10 mouse cellular contexts compared by ENCODE assay signal in the genomic region with DNA sequence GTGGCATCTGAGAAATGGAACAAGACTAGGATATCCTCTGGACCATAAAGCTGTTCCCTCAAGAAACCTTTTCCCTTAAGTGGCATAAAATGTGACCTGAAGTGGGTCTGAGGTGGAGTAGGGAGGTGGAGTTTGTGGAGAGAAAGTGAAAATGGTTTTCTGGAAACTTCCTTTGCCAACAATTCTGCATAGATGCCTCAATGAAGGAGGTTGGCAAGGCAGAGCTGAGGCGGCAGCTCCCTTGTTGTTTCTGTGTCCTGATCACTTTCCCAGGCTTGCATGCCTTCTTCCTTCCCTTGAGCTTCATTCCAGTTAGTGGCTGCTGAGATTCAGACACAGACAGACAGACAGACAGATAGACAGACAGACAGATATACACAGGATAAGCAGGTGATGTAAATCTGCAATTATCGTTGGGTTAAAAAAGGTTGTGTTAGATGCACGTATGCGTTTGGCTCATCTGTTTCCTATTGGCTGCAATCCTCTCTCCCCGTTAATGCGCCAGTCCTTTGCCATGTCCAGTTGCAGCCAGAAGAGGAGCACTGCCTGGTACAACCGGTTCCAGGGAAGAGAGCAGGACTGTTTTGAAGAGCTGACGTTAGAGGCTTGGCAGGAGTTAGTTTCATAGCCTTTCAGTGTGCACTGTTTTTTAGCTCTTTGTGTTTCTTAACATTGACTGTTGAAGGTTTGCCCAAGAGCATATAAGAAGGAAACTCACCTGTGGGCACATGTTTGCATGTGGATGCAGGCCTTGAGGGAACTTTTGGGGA.
A peak's percentile ranks its signal among the peaks of the same experiment; 100 is the strongest.
DNase-seq lines count a peak whose midpoint lies in the region; ATAC-seq and TF ChIP-seq lines count a peak whose summit lies in the region.
"Had no signal": no experiment of that assay in that cellular context is flagged by ENCODE, and none has a peak within 500 bp of the region (broad histone marks: within the 10 kb centered on the region; RNA-seq: fewer than 3 reads in every experiment).

No protein-coding gene starts in this region.

- H3K4me2 ChIP-seq in heart, embryonic 13.5 days = no peak overlapping the region
- no peak overlapping the region for H3K4me2 ChIP-seq in lung, embryonic 14.5 days
- no peak overlapping the region for H3K4me2 ChIP-seq in stomach, embryonic 16.5 days (ENCODE audit: low read depth, low read length)

- peaks cover 3% of the 10 kb centered on the region; the same call in 1 of the 2 replicates for H3K9me3 ChIP-seq in heart, embryonic 13.5 days
- no peaks in the 10 kb centered on the region for H3K9me3 ChIP-seq in lung, embryonic 14.5 days (ENCODE audit: low read depth, low read length)
- peaks cover 4% of the 10 kb centered on the region; the same call in 1 of the 2 replicates for H3K9me3 ChIP-seq in stomach, embryonic 16.5 days (replicated peaks; ENCODE audit: control insufficient read depth, low read length)

- H3K9ac ChIP-seq in heart, embryonic 13.5 days = peak overlapping the region; percentile 63; the same call in 1 of the 2 replicates
- H3K9ac ChIP-seq in lung, embryonic 14.5 days = no peak overlapping the region
- no peak overlapping the region for H3K9ac ChIP-seq in stomach, embryonic 16.5 days (ENCODE audit: low read length)

- H3K4me3 ChIP-seq in heart, embryonic 13.5 days = no peak overlapping the region
- H3K4me3 ChIP-seq in lung, embryonic 14.5 days (ENCODE audit: low read depth, low read length) = no peak overlapping the region
- no peak overlapping the region for H3K4me3 ChIP-seq in embryonic fibroblast, embryonic 13.5 days (ENCODE audit: insufficient read depth, low read length)
- H3K4me3 ChIP-seq in stomach, embryonic 16.5 days (replicated peaks; ENCODE audit: low read length) = no peak overlapping the region

- no peak for TF ChIP-seq POLR2A in embryonic fibroblast, embryonic 13.5 days (IDR thresholded peaks at IDR 0.05; ENCODE audit: low read depth, low read length)

- intact Hi-C loops in heart, postnatal 25 days (cut with DNase I) = loop anchor here (5.0 kb wide), 3 partner anchors 207 to 573 kb away; a partner anchor contains a TSS

- WGBS in heart, embryonic 13.5 days = 79% methylated on average over 8 of the region's 8 CpGs
- WGBS in lung, embryonic 14.5 days = 77% methylated on average over 8 of the region's 8 CpGs
- 80% methylated on average over 8 of the region's 8 CpGs for WGBS in stomach, embryonic 16.5 days

- peak overlapping the region; percentile 94 for H3K27ac ChIP-seq in heart, embryonic 13.5 days (replicated peaks)
- H3K27ac ChIP-seq in lung, embryonic 14.5 days (ENCODE audit: low read depth) = peak overlapping the region; percentile 52; the same call in 1 of the 2 replicates
- peak overlapping the region; percentile 70 for H3K27ac ChIP-seq in embryonic fibroblast, embryonic 13.5 days (ENCODE audit: insufficient read depth, low read length)
- peak overlapping the region; percentile 86 for H3K27ac ChIP-seq in stomach, embryonic 16.5 days (ENCODE audit: low read length)
- H3K27ac ChIP-seq: macrophage had no signal

- H3K4me1 ChIP-seq in heart, embryonic 13.5 days = peaks cover 74% of the 10 kb centered on the region
- H3K4me1 ChIP-seq in lung, embryonic 14.5 days (ENCODE audit: insufficient read depth) = peaks cover 41% of the 10 kb centered on the region
- H3K4me1 ChIP-seq in embryonic fibroblast, embryonic 13.5 days (ENCODE audit: control insufficient read depth, insufficient read depth, low read length) = peaks cover 46% of the 10 kb centered on the region
- peaks cover 53% of the 10 kb centered on the region for H3K4me1 ChIP-seq in stomach, embryonic 16.5 days (ENCODE audit: control insufficient read depth, insufficient read depth, low read length)

- TF ChIP-seq CTCF in lung, embryonic 14.5 days (IDR thresholded peaks at IDR 0.05; ENCODE audit: low read depth) = peak; percentile 24; the same call in 1 of the 2 replicates
- no peak for TF ChIP-seq CTCF in embryonic fibroblast, embryonic 13.5 days (IDR thresholded peaks at IDR 0.05; ENCODE audit: borderline replicate concordance, insufficient read depth, low read length)

- no peak for DNase-seq in heart, postnatal 25 days (ENCODE audit: low spot score)
- no peak for DNase-seq in lung, embryonic 14.5 days
- DNase-seq in lung, postnatal 14 days = no peak
- no peak for DNase-seq in spleen, postnatal 4 days (ENCODE audit: low spot score in 2 of 2)
- DNase-seq: cerebellum, adult 9-10 months; thymus, postnatal 14 days had no signal

- no peak for ATAC-seq in heart, embryonic 13.5 days (ENCODE audit: extremely low read depth, insufficient number of reproducible peaks, low FRiP score, low TSS enrichment)
- ATAC-seq in lung, embryonic 14.5 days (ENCODE audit: insufficient read depth) = no peak
- no peak for ATAC-seq in stomach, embryonic 16.5 days (ENCODE audit: insufficient read depth, low FRiP score)

- no peaks in the 10 kb centered on the region for H3K27me3 ChIP-seq in heart, embryonic 13.5 days (replicated peaks)
- no peaks in the 10 kb centered on the region for H3K27me3 ChIP-seq in lung, embryonic 14.5 days (ENCODE audit: insufficient read depth, low read length)
- H3K27me3 ChIP-seq in stomach, embryonic 16.5 days (ENCODE audit: control insufficient read depth, insufficient read depth, low read length) = no peaks in the 10 kb centered on the region

- H3K36me3 ChIP-seq in heart, embryonic 13.5 days = peaks cover 11% of the 10 kb centered on the region
- H3K36me3 ChIP-seq in lung, embryonic 14.5 days (ENCODE audit: insufficient read depth) = no peaks in the 10 kb centered on the region
- no peaks in the 10 kb centered on the region for H3K36me3 ChIP-seq in stomach, embryonic 16.5 days (ENCODE audit: control insufficient read depth, insufficient read depth, low read length)
